Mouse (Mus musculus): Measurements from ENCODE around the gene Hdac4.

The Hdac4 gene

GRCm38 (mm10) chr1:91962256-91962655, 233.2 kb downstream of the Hdac4 start:
- DNase-seq (ENCODE audit: low read depth): no peak

GRCm38 (mm10) chr1:91961231-91961630, 234.3 kb downstream of the Hdac4 start:
- no peak for DNase-seq (ENCODE audit: low read depth)

GRCm38 (mm10) chr1:91959891-91960290, 235.6 kb downstream of the Hdac4 start:
- DNase-seq (ENCODE audit: low read depth): no peak

- DNase-seq (ENCODE audit: low read depth): no peak
Observed at GRCm38 (mm10) chr1:91959044-91959443, 236.5 kb downstream of the Hdac4 start.

GRCm38 (mm10) chr1:91956229-91956628, 239.3 kb downstream of the Hdac4 start:
- peak; percentile 76 for DNase-seq (ENCODE audit: low read depth)

- no peak for DNase-seq (ENCODE audit: low read depth)
Observed at GRCm38 (mm10) chr1:91954954-91955353, 240.5 kb downstream of the Hdac4 start.

GRCm38 (mm10) chr1:91952912-91953311, 242.6 kb downstream of the Hdac4 start:
- DNase-seq (ENCODE audit: low read depth): no peak

- no peak for DNase-seq (ENCODE audit: low read depth)
Observed at GRCm38 (mm10) chr1:91947441-91947840, 248.1 kb downstream of the Hdac4 start.

GRCm38 (mm10) chr1:91942583-91942982, 252.9 kb downstream of the Hdac4 start:
- no peak for DNase-seq (ENCODE audit: low read depth)

- DNase-seq (ENCODE audit: low read depth): no peak
Observed at GRCm38 (mm10) chr1:91942031-91942430, 253.5 kb downstream of the Hdac4 start.

GRCm38 (mm10) chr1:91941094-91941493, 254.4 kb downstream of the Hdac4 start:
- no peak for DNase-seq (ENCODE audit: low read depth)

GRCm38 (mm10) chr1:91935171-91935570, 260.3 kb downstream of the Hdac4 start:
- no peak for DNase-seq (ENCODE audit: low read depth)

GRCm38 (mm10) chr1:91933681-91934080, 261.8 kb downstream of the Hdac4 start:
- no peak for DNase-seq (ENCODE audit: low read depth)

- no peak for DNase-seq (ENCODE audit: low read depth)
Observed at GRCm38 (mm10) chr1:91932221-91932620, 263.3 kb downstream of the Hdac4 start.

GRCm38 (mm10) chr1:91931786-91932185, 263.7 kb downstream of the Hdac4 start:
- DNase-seq (ENCODE audit: low read depth): no peak

- DNase-seq (ENCODE audit: low read depth): no peak
Observed at GRCm38 (mm10) chr1:91931196-91931595, 264.3 kb downstream of the Hdac4 start.

GRCm38 (mm10) chr1:91929051-91929450, 266.4 kb downstream of the Hdac4 start:
- no peak for DNase-seq (ENCODE audit: low read depth)

- DNase-seq (ENCODE audit: low read depth): no peak
Observed at GRCm38 (mm10) chr1:91927536-91928315, 267.8 kb downstream of the Hdac4 start.

GRCm38 (mm10) chr1:91923567-91923966, 271.9 kb downstream of the Hdac4 start:
- DNase-seq (ENCODE audit: low read depth): no peak

GRCm38 (mm10) chr1:91922235-91923152, 273.0 kb downstream of the Hdac4 start:
- no peak for DNase-seq (ENCODE audit: low read depth)

- DNase-seq (ENCODE audit: low read depth): no peak
Observed at GRCm38 (mm10) chr1:91921702-91922101, 273.8 kb downstream of the Hdac4 start.

GRCm38 (mm10) chr1:91921279-91921678, 274.2 kb downstream of the Hdac4 start:
- no peak for DNase-seq (ENCODE audit: low read depth)

GRCm38 (mm10) chr1:91920038-91920589, 275.4 kb downstream of the Hdac4 start:
- no peak for DNase-seq (ENCODE audit: low read depth)
